Mouse (Mus musculus) cerebellum, adult 9-11 months (tissue): Measurements from ENCODE around the gene Gjd3.
A peak's percentile ranks its signal among the peaks of the same experiment; 100 is the strongest.

Experiments
- DNase-seq: peaks from one replicate; pipeline ENCODE4 v3.0.0; 2022

Gene Gjd3

DNA sequence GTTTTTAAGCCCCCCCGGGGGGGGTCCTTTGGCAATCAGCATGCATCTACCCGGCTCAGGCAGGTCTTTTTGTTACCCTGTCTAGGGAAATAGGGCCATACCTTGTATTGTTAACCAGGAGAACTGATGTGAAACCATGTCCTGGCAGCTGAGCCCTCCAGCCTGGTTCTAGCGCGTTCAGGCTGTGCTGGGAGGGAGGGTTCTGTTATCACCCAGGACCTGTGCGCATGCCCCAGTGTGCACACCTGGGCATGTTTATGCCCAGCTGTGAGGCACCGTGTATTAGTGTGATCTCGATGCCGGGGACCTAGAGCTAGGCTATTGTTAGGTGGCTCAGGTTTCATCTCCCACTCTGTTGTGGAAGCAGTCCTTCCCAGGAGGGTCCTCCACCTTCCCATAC lies 21.1 kb downstream of the Gjd3 start:
- no peak for DNase-seq

DNA sequence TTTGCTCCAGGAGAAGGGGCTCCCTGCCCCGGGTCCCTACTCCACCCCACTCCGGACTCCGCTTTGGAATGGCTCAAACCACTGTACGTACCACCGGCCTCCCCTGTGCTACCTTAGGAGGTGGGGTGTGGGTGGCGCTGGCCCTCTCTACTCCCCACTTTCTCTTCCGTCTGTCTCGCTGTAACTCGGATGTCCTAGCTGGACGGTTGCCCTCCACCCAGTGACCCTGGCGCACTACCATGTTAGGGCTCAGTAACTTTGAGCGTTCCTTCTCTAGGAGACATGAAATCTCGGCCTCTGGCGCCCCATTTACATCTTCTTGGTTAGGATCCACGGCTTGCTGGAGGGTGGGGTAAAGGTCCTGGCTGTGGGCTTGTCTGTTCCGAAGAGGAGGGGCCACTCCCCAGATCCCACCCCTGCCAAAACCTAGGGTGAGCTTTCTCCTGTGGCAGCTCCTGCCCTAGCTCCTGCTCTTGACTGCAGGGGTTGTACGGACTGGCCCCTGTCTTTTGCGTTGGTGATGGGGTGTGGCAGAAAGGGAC lies 21.7 kb downstream of the Gjd3 start:
- peak; percentile 55 for DNase-seq

DNA sequence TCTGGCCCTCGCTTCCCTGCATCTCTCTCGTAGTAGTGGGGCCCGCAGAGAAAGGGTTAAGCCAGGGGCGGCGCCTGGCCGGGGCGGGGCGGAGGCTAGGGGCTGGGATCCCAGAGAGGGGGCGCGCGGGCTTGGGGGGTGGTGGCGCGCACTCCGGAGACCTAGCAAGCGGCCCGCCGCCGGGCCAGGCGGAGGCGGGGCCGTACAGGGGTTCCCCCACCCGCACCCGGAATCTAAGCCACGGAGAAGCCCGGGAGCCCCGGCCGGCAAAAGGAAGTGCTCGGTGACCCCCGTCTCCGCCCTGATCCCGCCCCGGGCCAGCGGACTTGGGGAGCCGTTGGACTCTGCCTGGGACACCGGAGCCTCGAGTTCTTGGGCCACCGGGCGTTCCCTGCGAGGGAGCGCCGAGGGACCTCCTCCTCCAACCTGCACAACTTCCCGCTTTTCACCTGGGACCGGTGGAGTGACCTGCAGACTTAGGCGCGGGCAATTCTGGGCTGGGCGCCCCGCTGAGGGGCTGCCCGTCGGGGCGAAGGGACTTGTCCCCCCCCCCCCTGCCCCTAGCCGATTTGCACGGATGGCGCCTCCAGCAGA lies 22.4 kb downstream of the Gjd3 start:
- DNase-seq = peak; percentile 53

DNA sequence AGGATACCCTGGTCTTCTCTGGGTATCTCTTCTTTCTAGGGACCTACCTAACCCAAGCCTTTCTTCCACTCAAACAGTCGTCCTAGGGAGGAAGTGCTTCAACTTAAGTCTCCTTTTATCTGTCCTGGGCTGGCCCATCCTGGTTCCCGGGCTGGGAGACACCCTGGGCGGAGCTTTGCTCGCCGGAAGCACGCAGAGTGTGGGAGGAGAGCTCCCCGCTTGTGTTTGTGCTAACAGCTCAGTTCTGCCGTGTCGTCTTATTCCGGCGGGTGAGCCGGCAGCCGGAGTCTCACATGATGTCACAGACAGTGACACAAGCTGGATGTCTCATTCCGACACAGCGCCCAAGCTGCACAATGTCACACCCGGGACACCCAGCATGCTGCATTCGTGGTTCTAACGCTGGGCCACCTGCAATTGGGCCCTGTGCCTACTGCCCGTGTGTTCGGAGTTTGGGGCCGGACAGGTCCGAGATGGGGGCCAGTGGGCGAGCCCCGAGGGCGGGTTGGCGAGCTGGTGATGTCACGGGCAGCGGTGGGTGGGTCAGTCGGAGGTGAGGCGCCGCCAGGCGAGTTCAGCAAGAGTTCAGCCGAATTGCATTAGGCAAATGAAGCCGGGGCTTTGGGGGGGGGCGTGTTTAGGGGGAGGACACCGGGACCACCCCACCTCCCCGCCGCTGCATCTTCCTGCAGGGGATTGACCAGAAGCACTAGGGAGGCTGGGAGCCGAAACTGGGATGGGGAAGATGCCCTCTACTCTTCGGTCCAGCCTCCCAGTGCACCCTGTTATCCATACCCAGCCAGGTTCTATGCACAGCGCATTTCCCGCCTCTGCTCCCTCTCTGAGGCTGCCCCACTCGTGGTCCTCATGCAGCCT lies 23.1 kb downstream of the Gjd3 start:
- peak; percentile 67 for DNase-seq

DNA sequence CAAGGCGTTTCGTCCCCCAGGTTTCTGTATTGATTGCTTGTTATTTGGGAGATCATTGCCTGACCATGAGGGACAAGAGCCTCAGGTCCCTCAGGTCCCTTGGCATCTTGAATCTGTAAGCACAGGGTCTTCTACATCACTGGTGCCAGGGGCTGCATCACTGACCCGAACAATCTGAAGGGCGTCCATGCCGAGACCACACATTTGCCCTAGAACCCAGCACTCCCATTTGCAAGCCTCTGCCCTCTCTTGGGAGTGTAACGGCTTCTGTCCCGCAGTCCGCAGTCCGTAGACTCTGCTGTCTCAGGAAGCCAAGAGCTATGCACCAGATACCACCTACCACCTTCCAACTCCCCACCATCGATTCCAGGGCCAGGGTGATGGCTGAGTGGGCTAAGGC lies 26.5 kb downstream of the Gjd3 start:
- no peak for DNase-seq

DNA sequence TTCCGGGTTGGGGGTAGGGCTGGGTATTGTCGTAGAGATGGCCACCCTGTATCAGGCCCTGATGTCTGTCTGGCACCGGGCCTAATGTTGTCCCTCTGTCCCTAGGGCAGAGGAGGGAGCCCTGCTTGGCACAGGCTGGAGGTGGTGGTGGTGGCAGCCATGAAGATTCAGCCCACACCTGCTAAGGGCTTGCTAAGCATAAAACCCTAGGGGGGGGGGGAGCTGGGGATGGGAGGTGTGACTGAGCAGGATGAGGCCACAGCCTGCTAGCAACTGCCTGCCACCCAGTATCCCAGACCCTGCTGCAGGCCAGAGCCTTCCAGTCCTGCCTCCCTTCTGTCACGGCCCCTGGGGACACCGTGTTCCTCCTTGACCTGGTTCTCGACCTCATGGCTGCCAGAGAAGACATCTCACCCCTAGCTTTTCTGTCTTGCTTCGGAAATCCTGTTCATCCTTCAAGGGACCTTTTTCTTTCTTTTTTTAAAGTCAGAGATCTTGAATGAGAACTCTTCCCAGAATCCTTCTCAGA lies 27.0 kb downstream of the Gjd3 start:
- DNase-seq = peak; percentile 59

DNA sequence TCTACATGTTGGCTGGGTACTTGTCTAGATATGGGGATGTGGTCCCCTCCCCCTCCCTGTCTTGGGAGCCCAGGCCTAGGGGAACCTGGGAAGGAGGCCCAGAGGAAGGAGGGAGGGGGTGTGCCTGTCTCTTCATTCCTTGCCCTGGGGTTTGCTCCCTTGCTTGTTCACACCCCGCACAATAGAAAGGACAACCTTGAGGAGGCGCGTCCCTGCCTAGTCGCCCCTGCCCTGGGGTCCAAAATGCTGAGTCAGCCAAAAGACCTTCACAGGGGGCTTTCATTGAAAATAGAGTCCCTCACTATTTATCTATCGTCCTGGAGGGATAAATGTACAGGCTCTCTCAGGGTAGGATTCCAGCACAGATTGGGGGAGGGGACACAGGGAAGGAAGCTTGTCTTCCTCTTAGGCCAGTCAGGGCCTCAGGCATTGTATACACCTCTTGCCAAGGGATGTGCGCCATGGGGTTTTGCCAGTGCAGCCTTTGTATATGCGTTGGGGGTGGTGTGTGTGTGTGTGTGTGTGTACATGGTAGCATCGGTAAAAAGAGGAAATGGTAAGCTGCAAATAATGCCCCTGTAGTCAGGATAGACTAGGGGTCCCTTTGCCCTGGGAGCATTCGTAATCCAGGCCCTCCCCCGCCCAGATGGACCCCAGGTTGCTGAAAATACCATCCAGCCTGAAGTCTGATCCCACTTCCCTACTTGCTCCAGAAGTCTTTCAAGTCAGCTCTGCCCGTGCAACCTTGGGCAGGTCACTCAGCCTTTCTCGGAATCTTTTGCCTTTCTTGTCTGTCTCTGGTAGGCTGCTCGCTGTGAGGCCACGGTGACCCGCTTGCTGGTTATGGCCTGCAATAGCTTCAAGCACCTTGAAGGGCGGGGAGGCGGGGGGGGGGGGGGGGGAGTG lies 27.8 kb downstream of the Gjd3 start:
- DNase-seq = peak; percentile 63

DNA sequence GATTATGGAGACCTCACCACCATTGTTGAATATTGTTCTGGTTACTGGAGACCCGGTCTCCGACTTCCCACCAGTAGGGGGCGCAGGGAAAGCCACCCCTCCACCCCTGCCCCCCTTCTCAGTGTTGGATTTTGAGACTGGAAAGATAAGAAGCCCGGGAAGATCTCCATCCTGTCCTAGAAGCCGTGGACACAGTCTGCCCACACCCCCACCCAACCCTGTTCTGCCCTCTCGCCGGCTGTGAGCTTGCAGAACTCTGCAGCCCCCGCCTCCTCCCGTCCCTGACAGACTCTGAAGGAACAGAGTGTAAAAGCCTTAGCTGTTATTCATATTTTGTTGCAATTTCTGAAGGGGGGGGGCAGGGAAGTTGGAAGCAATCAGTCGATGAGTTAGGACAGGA lies 28.4 kb downstream of the Gjd3 start:
- peak; percentile 60 for DNase-seq

DNA sequence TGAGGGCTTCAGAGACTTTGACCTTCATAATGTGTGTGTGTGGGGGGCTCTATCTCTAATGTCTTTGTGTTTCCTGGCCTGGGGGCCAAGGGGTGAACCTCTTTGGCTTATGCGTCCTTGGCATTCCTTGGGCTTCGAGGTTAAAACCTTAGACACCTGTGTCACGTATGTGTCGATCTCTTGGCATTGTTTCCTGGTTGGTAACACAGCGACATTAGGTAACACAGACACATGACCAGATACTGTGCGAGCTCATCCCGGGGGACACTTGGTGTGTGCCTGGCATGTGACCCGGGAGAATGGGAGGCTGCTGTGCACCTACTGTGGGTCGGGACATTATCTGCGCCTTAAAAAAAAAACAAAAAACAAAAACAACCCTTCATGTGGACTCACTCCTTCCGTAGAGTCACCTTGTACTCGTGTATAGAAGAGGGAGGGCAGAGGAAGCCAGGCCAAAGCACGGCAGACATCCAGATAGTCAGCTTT lies 28.9 kb downstream of the Gjd3 start:
- peak; percentile 57 for DNase-seq

DNA sequence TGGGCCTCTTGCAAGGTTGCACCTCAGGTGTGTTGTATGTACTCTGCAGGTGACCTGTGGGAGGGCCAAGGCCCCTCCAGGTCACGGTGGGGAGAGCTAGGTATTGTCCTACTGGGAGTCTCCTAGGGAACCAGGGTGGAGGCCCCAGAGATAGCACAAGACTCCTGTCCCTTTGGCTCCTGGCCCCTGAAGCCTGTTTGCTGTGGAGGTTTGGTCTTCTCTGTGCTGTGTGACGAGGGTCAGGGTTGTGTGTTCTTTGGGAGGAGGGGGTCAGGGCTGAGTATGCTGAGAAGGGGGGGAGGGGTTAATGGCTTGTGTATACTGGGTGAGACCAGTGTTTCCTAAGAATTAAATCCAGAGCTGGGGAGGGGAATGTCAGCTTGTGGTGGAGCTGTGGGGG lies 29.5 kb downstream of the Gjd3 start:
- no peak for DNase-seq

DNA sequence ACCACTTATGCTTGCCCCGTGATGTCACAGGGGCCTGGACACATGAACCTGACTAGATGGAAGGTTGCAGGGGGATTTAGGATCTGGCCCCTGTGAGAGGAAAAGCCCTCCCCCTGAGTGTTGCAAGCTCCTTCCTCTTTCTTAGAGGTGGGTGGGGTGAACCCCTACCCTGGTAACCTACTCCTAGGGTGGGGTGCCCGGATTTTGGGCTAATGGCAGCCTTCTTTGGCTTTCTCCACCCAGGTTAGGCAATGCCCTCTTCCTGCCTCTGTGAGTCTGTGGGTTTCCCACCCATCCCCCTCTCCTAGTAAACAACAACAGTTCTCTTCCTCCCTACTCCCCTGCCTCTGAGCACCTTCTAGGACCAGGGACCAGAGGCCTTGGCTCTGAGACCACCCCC lies 30.1 kb downstream of the Gjd3 start:
- no peak for DNase-seq

DNA sequence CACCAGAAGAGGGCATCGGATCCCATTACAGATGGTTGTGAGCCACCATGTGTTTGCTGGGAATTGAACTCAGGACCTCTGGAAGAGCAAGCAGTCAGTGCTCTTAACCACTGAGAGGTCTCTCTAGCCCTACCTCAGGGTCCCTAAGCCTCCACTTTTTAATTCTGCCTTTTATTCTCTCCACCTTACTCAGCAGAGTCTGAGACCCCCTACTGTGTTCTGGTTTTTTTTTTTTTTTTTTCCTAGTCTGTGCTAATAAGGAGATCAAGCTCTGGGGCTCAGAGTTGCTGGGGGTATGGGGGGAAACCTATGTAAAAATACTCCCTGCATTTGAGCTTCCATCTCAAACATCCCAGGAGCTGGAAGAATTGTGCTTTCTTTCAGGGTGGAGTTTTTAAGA lies 30.7 kb downstream of the Gjd3 start:
- no peak for DNase-seq

DNA sequence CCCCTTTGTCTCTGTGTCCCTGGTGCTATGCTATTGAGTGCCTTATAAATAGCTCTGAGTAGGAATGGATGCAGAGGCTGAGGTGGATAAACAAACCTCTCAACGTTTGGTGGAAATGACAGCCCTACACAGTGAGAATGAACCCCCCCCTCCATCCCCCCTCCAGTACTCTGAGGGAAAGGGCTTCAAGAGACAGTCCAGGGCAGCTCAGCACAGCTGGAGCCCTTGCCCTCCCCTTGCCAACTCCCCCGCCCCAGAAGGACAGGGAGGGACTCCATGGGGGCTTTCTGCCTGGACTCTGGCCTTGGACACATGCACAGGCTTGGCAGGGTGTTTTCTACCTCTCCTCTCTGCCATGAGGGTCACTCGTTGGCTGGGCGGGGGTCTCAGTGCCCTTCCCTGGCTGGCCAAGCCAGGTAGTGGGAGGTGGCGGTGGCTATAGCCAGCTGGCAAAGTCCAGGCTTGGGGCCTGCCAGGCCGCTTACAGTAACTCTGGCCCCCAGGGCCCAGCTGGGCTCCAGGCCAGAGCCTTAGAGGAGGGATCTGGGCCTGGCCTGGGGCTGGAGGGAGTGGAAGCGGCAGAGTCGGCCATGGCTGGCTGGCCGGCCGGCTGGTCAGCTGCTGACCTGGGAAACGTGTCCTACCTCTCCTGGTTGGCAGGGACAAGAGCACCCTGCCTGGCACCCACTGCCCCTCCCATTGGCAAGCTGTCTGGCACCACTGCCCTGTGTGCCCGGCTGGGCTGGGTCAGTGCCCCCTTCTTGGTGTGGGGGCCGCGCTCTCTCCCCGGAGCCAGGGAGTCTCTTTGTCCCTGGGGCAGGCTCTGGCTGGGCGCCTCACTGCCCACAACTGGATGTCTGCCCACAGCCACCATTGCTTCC lies 31.6 kb downstream of the Gjd3 start:
- peak; percentile 89 for DNase-seq

DNA sequence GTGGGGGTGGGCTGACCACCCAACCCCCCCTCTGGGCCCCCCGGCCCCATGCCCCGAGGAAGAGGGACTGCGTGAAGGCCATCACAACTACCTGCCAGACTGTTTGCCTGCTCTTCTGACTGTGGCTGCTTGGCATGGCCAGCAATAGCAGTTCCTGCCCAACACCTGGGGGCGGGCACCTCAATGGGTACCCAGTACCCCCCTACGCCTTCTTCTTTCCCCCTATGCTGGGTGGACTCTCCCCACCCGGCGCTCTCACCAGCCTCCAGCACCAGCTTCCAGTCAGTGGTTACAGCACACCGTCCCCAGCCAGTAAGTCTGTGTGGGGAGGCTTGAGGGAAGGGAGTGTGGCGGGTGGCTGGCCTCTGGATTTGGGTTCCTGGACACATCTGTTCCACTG lies 32.3 kb downstream of the Gjd3 start:
- no peak for DNase-seq

DNA sequence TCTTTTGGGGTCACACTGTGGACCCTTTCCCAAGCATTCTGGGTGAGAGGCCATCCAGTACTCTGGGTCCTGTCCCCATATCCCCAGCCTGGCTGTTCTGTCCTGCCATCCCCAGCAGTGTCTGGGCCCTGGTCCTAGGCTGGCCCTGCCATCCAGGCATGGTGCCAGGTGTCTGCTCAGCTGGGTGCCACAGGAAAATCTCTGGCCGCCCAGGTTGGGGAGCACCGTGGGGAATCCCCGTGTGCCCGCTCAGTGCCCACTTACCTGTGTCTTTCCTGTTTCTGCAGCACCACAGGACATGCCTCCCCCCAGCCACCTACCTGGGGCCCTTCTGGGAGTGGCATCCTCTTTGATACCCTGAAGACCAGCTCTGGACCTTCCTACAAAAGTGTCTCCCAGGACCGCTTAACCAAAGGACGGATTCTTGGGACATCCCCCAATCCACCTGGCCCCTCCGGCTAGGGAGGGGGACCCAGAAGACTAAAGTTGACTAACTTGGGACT lies 32.8 kb downstream of the Gjd3 start:
- DNase-seq = no peak

DNA sequence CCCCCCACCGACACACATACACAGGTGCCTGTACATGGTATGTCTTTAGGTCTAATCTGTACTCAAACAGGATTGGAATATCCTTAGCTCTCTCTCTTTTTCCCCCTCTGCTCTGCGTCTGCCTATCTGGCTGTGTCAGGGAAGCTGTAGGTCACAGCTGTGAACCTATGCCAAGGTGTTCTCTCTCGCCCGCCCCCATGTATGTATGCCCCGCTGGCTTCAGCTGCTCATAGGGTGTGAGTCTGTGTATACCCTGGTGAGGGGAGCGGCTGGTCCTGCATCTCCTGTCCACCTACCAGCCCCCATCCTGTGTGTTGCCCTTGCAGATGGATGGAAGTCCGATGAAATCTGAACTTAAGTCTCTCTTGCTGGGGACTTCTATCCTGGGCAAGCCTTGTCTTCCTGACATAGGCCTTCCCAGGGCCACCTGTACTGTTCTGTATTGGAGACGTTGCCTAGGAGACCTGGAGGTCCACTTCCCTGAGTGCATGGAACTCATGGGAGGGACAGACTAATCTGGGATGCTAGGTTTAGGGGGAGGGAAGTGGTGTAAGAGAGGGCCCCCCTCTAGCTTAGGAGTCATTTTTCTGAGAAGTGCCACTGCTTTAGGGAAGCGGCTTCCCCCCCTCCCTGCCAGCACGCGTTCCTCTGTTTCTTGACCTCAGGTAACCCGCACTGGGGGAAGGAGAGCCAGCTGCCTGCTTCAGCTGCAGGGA lies 33.4 kb downstream of the Gjd3 start:
- DNase-seq = no peak

DNA sequence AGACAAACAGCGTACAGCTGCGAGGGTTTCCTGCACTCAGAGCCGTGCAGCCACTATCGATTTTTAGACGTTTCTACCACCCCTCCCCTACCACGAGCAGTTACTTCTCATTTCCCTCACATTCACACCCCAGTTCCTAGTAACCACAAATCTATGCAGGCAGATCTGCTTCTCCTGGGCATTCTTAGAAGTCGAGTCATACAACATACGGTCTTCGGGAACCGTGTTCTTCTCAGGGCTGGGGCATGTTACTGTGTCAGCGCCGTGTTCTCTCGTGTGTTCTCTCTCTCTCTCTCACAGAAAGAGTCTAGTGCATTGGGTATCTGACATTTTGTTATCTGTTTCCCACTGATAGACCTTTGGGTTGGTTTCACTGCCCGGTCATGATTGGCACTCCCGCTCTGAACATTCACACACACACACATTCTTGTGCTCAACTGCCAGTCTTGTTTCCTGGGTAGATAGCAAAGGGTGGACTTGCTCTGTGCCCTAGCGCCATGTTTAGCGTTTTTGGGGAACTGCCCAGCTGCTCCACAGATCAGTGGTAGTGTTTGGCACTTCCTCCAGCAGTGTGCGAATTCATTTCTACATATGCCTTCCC lies 34.7 kb downstream of the Gjd3 start:
- DNase-seq = no peak

DNA sequence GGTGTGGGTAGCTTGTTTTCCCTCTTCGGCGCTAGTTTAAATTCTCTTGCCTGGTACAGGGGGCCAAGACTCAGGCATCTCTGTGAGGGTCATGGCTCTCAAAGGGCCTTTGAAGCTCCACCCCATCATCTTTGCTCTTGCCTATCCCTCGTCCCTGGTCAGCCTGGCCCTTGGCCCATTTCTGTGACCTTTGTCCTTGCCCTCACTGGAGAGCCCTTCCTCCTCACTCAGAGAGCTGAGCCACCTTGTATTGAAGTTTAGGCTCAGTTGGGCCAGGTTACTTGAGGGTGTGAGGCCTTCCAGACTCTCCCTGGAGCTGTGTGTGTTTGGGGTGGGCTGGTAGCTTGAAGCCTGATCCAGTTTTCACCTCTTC lies 37.2 kb downstream of the Gjd3 start:
- DNase-seq = peak; percentile 48

DNA sequence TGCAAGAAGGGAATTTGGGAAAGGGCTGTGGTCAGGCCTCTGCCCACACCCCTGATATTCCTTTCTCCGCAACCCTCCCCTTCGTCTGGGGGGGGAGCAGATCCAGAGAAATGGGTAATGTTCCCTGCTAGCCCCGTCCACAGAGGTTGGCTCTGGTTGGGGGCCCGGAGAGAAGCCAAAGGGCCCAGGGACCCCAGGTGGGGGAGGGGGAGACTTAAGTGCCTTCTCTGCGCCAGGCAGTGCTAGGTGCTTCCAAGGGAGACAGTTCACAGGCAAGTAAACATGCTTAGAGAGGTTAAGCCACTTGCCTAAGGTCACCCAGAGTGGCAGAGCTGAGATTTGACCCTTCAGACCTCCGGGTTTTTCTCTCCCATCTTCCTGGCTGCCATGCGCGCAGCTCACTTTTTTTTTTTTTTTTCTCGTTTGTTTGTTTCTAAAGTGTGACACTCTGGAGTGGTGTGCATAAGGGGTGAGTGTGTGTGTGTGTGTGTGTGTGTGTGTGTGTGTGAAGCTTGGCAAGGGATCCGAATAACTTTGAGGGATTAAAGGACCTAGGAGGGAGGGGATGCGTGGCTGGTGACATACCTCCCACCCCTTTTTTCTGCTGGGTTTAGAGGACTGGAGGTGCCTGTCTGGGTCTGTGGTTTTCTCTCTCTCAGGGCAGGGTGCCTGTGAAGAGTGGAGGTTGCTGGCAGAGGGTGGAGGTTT lies 37.8 kb downstream of the Gjd3 start:
- no peak for DNase-seq
